Mouse (Mus musculus) cerebellum, postnatal 36 days (tissue): ENCODE data around the gene Olfr727.

ENCODE experiments used
- DNase-seq, 2 experiments: peaks; one replicate each; pipeline ENCODE4 v3.0.0; 2021 to 2022; ENCODE audit warnings: mixed read lengths in 2 of 2

Olfr727 gene

GRCm38 (mm10) chr14:50122886-50123285 is at the start of gene Olfr727:
Gene Olfr727 (plus strand): TSS chr14:50123186.
- DNase-seq: no peak

- no peak for DNase-seq
These were observed 32.1 kb upstream of the Olfr727 start, which contains the start of gene Olfr726 for GRCm38 (mm10) chr14:50090853-50091252. Gene Olfr726 (minus strand): TSS chr14:50090953.

GRCm38 (mm10) chr14:50142580-50142979 is 19.6 kb downstream of the Olfr727 start, which contains the start of gene Olfr728:
Gene Olfr728 (minus strand): TSS chr14:50142680.
- DNase-seq: no peak

GRCm38 (mm10) chr14:50152810-50153209 is 29.8 kb downstream of the Olfr727 start, which contains the start of gene Olfr729:
Gene Olfr729 (minus strand): TSS chr14:50152910.
- DNase-seq: no peak
